Mouse (Mus musculus) midbrain, embryonic 12.5 days (tissue): ENCODE data around the gene Col16a1. TPM values are rescaled to one million over a fixed set of nuclear protein-coding genes. Genes with fewer than 3 reads are reported as not detected.

Experiments used
- ATAC-seq: fragments of 200-750 bp; cut with Nextera tagmentation; 2 replicates; pipeline ENCODE4 v1.8.0; 2017; ENCODE audit warnings: low read depth, moderate TSS enrichment, moderate library complexity; ENCODE audit not compliant: low FRiP score
- H3K27ac ChIP-seq: fragments of 300-500 bp; sonication (generic); replicated peaks from 2 replicates; pipeline ENCODE4 v1.5.1; 2016; ENCODE audit warnings: mild to moderate bottlenecking
- H3K27me3 ChIP-seq: fragments of 300-500 bp; sonication (generic); 2 replicates; pipeline ENCODE4 v1.6.1; 2016; ENCODE audit warnings: mild to moderate bottlenecking
- H3K36me3 ChIP-seq: fragments of 300-500 bp; sonication (generic); 2 replicates; pipeline ENCODE4 v1.6.1; 2016
- H3K4me1 ChIP-seq: fragments of 300-500 bp; sonication (generic); 2 replicates; pipeline ENCODE4 v1.6.1; 2016
- H3K4me2 ChIP-seq: fragments of 300-500 bp; sonication (generic); replicated peaks from 2 replicates; pipeline ENCODE4 v1.6.1; 2016; ENCODE audit warnings: mild to moderate bottlenecking, moderate library complexity
- H3K4me3 ChIP-seq: fragments of 300-500 bp; sonication (generic); 2 replicates; pipeline ENCODE4 v1.5.1; 2016; ENCODE audit warnings: mild to moderate bottlenecking
- H3K9ac ChIP-seq: fragments of 300-500 bp; sonication (generic); replicated peaks from 2 replicates; pipeline ENCODE4 v1.6.1; 2016; ENCODE audit warnings: mild to moderate bottlenecking, moderate library complexity
- H3K9me3 ChIP-seq: fragments of 300-500 bp; sonication (generic); 2 replicates; pipeline ENCODE4 v1.6.1; 2016; ENCODE audit warnings: mild to moderate bottlenecking
- WGBS: fragments of 180-500 bp; shearing (Covaris S2); methylation state at CpG from one replicate; pipeline ENCODE4 v1.1.7; 2016; 5-methylcytosine and 5-hydroxymethylcytosine counted together
- polyA plus RNA-seq: library from polyadenylated mRNA; unstranded; fragments of >200 nt; fragmentation: Nextera tagmentation; extraction: Ambion mirVana; gene quantifications from 2 replicates; pipeline ENCODE4 v1.2.1, GENCODE M21; 2016

Col16a1 gene
- polyA plus RNA-seq, result 21.0 and 28.9 TPM in 2 replicates

DNA sequence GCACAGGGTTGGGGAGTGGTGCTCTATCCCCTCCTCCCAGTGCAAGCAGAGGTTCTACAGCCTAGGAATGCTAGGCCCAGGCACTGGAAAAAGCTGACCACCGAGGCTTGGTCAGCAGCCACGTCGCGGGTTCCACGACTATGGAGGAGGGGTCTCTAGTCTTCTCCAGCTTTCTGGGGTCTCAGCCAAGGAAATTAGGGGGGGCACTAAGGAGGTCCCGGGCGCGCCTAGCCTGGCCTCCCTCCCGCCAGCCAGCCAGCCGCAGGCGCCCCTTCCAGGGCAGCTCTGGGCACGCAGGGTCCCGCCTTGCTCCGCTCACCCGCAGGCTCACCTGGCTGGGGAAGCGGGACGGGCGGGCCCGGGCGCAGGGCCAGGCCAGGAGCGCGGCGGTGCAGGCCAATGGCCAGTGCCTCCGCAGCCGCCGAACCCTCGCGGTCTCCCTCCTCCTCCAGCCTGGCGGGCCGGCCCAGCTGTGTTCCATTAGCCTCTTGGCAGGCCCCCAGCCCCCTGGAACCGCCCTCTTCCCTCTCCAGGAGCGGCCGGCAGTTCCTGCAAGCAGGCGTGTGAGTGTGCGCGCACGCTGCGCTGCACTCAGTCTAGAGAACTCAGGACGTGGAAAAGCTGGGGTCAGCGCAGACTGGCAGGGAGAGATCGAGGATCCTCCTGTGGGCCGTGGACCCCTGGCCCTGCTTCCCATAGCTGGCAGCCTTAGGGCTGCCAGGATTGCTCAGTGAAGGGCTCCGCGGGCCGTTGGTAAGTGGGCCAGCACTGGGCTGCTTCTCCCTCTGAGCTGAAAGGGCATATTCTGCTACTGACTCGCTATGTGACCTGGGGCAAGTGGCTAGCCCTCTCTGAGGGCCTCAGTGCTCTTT, at the start of gene Col16a1:
Gene Col16a1, plus strand, starts transcription at position 510 of the 872 bp plus-strand sequence.
- peaks cover 57% of the 10 kb centered on the region for H3K27me3 ChIP-seq
- H3K4me2 ChIP-seq, result peak within 1 kb of the TSS; percentile 56
- H3K9me3 ChIP-seq, result no peaks in the 10 kb centered on the region
- 1% methylated on average over 45 of the region's 46 CpGs for WGBS
- peak within 1 kb of the TSS; percentile 40 for H3K9ac ChIP-seq
- H3K36me3 ChIP-seq, result no peaks in the 10 kb centered on the region
- H3K4me3 ChIP-seq, result peak within 1 kb of the TSS; percentile 31
- peak; percentile 54; the same call in 1 of the 2 replicates for ATAC-seq
- no peak within 1 kb of the TSS for H3K27ac ChIP-seq
- H3K4me1 ChIP-seq, result peaks cover 20% of the 10 kb centered on the region

DNA sequence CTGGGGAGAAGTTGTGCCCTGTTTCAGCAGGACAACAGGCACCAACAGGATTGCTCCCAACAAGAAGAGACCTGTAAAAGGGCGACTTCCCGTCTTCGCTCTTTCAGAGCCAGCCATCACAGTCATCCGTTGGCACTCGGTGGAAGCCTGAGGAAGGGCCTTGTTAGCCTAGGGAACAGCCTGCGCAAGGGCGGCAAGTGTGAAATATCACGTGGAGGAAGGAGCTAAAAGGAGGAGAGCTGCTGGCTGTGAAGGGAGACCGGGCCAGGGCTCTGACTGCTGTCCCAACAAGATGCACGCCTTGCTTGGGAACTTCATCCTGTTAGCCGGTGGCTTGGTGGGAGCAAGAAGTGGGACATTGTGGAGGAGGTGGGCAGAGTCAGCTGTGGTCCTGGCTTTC, 49.5 kb upstream of the Col16a1 start:
- Histone ChIP-seq H3K4me1 (peaks cover 11% of the 10 kb centered on the region), H3K36me3 (peaks cover 4% of the 10 kb centered on the region; the same call in 1 of the 2 replicates), H3K9ac (no peak overlapping the region), H3K9me3 (no peaks in the 10 kb centered on the region), H3K27me3 (peaks cover 4% of the 10 kb centered on the region; the same call in 1 of the 2 replicates), H3K27ac (no peak overlapping the region), H3K4me3 (no peak overlapping the region), H3K4me2 (no peak overlapping the region)
- WGBS, result 73% methylated on average over 11 of the region's 11 CpGs
- no peak for ATAC-seq

DNA sequence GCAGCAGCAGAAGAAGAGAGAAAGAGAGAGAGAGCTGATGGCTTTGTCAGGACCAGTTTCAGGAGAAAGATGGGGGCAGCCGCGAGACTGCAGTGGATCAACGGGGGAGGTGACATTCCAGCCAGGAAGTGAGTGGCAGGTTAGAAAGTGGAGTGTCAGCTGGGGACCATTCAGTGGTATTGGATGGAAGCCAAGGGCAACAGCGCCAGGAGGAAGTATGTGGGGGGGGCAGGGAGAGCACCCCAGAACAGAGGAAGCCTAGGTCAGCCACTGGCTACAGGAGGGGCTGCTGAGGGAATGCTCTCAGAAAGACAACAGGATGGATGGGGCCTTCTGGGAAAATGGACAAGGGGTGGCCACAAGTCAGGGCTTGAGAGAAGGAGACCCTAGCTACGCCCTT, 45.9 kb upstream of the Col16a1 start:
- H3K4me1 ChIP-seq, result peaks cover 14% of the 10 kb centered on the region
- H3K9ac ChIP-seq, result no peak overlapping the region
- WGBS, result 61% methylated on average over 5 of the region's 5 CpGs
- H3K27me3 ChIP-seq, result peaks cover 10% of the 10 kb centered on the region
- H3K36me3 ChIP-seq, result no peaks in the 10 kb centered on the region; the same call in none of the 2 replicates
- ATAC-seq, result no peak
- no peak overlapping the region for H3K27ac ChIP-seq
- H3K4me2 ChIP-seq, result no peak overlapping the region
- H3K4me3 ChIP-seq, result no peak overlapping the region
- no peaks in the 10 kb centered on the region for H3K9me3 ChIP-seq

DNA sequence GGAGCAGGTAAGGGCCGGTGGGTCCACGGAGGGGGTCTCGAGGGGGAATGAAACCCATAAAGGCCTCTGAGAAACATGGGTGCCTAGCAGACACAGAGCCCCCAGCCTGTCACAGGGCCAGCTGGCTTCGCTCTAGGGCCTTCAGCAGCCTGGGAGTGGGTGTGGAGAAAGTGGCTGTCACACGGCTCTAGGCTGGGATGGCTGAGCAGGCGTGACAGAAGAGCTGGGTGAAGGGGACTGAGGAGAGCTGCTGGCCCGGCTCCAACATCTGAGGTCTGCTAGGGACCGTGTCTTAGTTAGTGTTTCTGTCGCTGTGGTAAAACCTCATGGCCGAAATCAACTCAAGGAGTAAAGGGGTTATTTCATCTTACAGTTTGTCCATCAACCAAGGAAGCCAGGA, 45.5 kb upstream of the Col16a1 start:
- H3K9ac ChIP-seq, result no peak overlapping the region
- H3K4me3 ChIP-seq, result no peak overlapping the region
- ATAC-seq, result no peak; the same call in 1 of the 2 replicates
- H3K4me1 ChIP-seq, result peaks cover 17% of the 10 kb centered on the region
- H3K4me2 ChIP-seq, result no peak overlapping the region
- H3K27ac ChIP-seq, result no peak overlapping the region
- H3K9me3 ChIP-seq, result no peaks in the 10 kb centered on the region
- H3K36me3 ChIP-seq, result no peaks in the 10 kb centered on the region; the same call in none of the 2 replicates
- peaks cover 15% of the 10 kb centered on the region for H3K27me3 ChIP-seq
- 82% methylated on average over 10 of the region's 10 CpGs for WGBS

GRCm38 (mm10) chr4:130005593-130005992, 42.0 kb upstream of the Col16a1 start:
- Histone ChIP-seq H3K27me3 (peaks cover 35% of the 10 kb centered on the region), H3K4me2 (no peak overlapping the region), H3K9ac (no peak overlapping the region), H3K4me1 (peaks cover 17% of the 10 kb centered on the region), H3K9me3 (no peaks in the 10 kb centered on the region), H3K4me3 (no peak overlapping the region), H3K36me3 (peaks cover 18% of the 10 kb centered on the region), H3K27ac (no peak overlapping the region)
- WGBS, result 63% methylated on average over 9 of the region's 9 CpGs
- no peak for ATAC-seq

DNA sequence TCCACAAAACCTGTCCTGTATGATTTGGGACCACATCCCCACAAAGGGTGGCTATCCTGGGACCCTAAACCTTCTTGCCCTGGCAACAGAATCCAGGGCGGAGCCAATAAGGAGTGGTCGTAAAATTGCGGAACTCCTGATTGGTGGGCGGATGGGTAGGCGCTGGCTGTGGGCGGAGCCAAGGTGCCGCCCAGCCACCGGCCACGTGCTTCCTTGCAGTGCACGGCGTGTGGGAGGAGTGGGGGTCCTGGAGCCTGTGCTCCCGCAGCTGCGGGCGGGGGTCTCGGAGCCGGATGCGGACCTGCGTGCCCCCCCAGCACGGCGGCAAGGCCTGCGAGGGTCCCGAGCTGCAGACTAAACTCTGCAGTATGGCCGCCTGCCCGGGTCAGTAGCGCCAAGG, 41.1 kb upstream of the Col16a1 start:
- peak; percentile 47; the same call in 1 of the 2 replicates for ATAC-seq
- H3K27me3 ChIP-seq, result peaks cover 35% of the 10 kb centered on the region
- 21% methylated on average over 25 of the region's 25 CpGs for WGBS

DNA sequence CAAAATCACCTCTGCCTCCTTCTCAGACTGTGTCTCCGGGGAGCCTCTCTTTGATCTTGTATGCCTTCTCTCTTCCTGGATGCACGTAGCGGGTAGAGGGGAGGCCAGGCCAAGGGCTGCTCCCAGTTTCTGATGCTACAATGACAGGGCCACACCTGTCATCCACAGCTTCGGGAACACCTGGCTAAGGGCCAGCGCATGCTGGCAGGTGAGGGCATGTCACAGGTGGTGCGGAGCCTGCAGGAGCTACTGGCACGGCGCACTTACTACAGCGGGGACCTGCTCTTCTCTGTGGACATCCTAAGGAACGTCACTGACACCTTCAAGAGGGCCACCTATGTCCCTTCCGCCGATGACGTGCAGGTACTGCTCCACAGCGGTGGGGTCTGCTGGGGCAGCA, 38.6 kb upstream of the Col16a1 start:
- Histone ChIP-seq H3K27ac (no peak overlapping the region), H3K4me3 (no peak overlapping the region), H3K9me3 (no peaks in the 10 kb centered on the region), H3K4me1 (peaks cover 9% of the 10 kb centered on the region; the same call in 1 of the 2 replicates), H3K9ac (no peak overlapping the region; the same call in 1 of the 2 replicates), H3K36me3 (peaks cover 30% of the 10 kb centered on the region), H3K27me3 (peaks cover 44% of the 10 kb centered on the region), H3K4me2 (no peak overlapping the region)
- ATAC-seq, result no peak
- WGBS, result 79% methylated on average over 14 of the region's 14 CpGs

More for the DNA sequence above, 41.1 kb upstream of the Col16a1 start:
- Histone ChIP-seq H3K9me3 (no peaks in the 10 kb centered on the region), H3K9ac (no peak overlapping the region; the same call in 1 of the 2 replicates), H3K36me3 (peaks cover 18% of the 10 kb centered on the region), H3K4me1 (peaks cover 13% of the 10 kb centered on the region), H3K4me2 (peak overlapping the region; percentile 50), H3K4me3 (peak overlapping the region; percentile 27), H3K27ac (no peak overlapping the region)

- 95% methylated on average over 4 of the region's 4 CpGs for WGBS
- Histone ChIP-seq H3K4me3 (no peak overlapping the region), H3K27me3 (peaks cover 49% of the 10 kb centered on the region), H3K4me2 (no peak overlapping the region), H3K9ac (no peak overlapping the region), H3K27ac (no peak overlapping the region), H3K9me3 (no peaks in the 10 kb centered on the region), H3K4me1 (peaks cover 24% of the 10 kb centered on the region), H3K36me3 (peaks cover 30% of the 10 kb centered on the region)
- no peak for ATAC-seq
These were observed 36.9 kb upstream of the Col16a1 start for GRCm38 (mm10) chr4:130010723-130011122.

DNA sequence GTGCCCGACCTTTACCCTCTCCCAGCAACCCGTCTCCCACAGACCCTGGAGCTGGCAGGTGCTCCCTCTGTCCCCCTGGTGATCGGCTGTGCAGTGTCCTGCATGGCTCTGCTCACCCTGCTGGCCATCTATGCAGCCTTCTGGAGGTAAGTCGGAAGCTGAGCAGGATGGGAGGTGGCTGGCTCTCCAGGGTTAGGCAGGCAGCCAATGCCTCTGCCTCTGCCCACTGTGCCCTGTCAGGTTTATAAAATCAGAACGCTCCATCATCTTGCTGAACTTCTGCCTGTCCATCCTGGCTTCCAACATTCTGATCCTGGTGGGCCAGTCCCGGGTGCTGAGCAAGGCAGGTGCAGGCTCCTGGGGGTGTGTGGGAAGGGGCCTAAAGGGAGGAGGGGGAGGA, 35.4 kb upstream of the Col16a1 start:
- ATAC-seq, result no peak
- Histone ChIP-seq H3K27me3 (peaks cover 38% of the 10 kb centered on the region), H3K36me3 (peaks cover 30% of the 10 kb centered on the region), H3K9me3 (no peaks in the 10 kb centered on the region), H3K27ac (no peak overlapping the region), H3K4me3 (no peak overlapping the region), H3K9ac (no peak overlapping the region), H3K4me1 (peaks cover 18% of the 10 kb centered on the region), H3K4me2 (no peak overlapping the region)
- 89% methylated on average over 6 of the region's 6 CpGs for WGBS

DNA sequence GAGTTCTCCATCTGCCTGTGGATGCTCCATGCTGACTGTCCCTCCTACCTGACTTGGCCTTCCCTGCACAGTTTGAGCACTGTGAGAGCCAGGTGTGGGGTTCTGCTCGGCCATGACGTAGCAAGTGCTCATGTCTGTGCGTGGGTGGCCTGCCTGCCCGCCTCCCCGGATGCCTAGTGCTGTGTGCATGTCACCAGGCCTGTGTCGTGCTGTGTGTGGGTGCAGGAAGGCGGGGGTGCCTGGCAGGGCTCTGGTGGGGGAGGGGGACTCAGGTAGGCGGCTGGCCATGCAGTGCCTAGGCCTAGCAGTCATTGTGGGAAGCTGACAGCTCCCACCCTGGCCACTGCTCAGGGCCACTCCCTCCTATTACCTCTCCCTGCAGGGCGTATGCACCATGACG, 34.5 kb upstream of the Col16a1 start:
- no peak overlapping the region for H3K27ac ChIP-seq
- WGBS, result 75% methylated on average over 9 of the region's 10 CpGs
- H3K4me1 ChIP-seq, result peaks cover 18% of the 10 kb centered on the region
- no peaks in the 10 kb centered on the region for H3K9me3 ChIP-seq
- H3K36me3 ChIP-seq, result peaks cover 30% of the 10 kb centered on the region
- ATAC-seq, result no peak
- no peak overlapping the region for H3K4me3 ChIP-seq
- H3K4me2 ChIP-seq, result no peak overlapping the region
- H3K9ac ChIP-seq, result no peak overlapping the region
- H3K27me3 ChIP-seq, result peaks cover 29% of the 10 kb centered on the region

DNA sequence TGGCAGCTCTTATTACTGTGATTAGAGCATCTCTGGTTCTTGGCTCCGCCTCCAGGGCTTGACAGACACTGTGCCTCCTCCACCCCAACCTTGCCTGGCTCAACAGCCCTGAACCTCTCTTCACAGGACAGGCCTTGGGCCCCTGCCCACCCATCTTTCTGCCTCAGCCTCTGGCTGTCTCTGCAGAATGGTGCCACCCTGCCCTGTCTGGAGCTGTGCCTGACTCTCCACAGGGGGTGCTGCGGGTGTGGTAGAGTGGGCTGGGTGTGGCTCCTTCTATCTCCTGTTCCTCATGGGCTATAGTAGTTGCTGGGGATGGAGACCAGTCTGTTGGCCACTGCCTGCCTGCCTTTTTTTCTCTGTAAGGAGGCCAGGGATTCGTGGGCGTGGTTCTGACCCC, 31.6 kb upstream of the Col16a1 start:
- no peak overlapping the region for H3K4me3 ChIP-seq
- H3K9me3 ChIP-seq, result no peaks in the 10 kb centered on the region
- H3K27ac ChIP-seq, result no peak overlapping the region
- 54% methylated on average over 4 of the region's 4 CpGs for WGBS
- peaks cover 18% of the 10 kb centered on the region for H3K4me1 ChIP-seq
- H3K9ac ChIP-seq, result no peak overlapping the region
- H3K4me2 ChIP-seq, result no peak overlapping the region
- no peak for ATAC-seq
- peaks cover 16% of the 10 kb centered on the region for H3K36me3 ChIP-seq
- H3K27me3 ChIP-seq, result peaks cover 14% of the 10 kb centered on the region

GRCm38 (mm10) chr4:130017036-130017674, 30.5 kb upstream of the Col16a1 start:
- ATAC-seq, result no peak
- H3K36me3 ChIP-seq, result peaks cover 12% of the 10 kb centered on the region
- H3K27me3 ChIP-seq, result peaks cover 14% of the 10 kb centered on the region
- H3K9me3 ChIP-seq, result no peaks in the 10 kb centered on the region
- H3K4me1 ChIP-seq, result peaks cover 18% of the 10 kb centered on the region
- H3K9ac ChIP-seq, result no peak overlapping the region
- no peak overlapping the region for H3K4me3 ChIP-seq
- H3K4me2 ChIP-seq, result no peak overlapping the region
- no peak overlapping the region for H3K27ac ChIP-seq
- WGBS, result 76% methylated on average over 18 of the region's 18 CpGs
